Mouse (Mus musculus) CD4-positive, CD25-positive, alpha-beta regulatory T cell, adult 4 months (primary cell): ENCODE measurements at regions not wholly inside any gene's neighbourhood (a gene's known extent, or its start where the extent isn't known, plus 50 kb on each side); places are given as distances from the start of the nearest gene placed in this dataset.

Experiments
- ATAC-seq: one replicate; pipeline ENCODE4 v1.8.0; 2017

- peak; percentile 76 for ATAC-seq
Observed at GRCm38 (mm10) chr15:62209881-62210481, 1287.2 kb upstream of the A1bg start.

DNA sequence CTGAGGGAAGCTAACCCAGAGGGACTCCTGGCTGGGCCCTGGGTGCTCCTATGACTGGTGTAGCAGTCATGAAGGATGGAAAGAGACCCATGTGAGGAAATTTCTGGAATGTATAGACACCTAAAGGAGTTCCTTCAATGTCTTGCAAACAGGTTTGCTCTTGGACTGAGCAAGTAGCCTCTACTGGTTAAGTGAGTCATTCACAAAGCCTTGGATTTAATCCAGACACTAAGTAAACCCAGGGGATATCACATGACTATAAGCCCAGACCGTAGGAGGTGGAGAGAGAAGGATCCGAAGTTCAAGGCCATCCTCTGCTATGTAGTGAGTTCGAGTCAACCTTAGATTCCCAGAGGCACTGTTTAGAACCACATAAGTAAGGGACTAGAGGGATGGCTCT, 1286.5 kb upstream of the A1bg start:
- no peak for ATAC-seq

- ATAC-seq = no peak
Observed at GRCm38 (mm10) chr15:62206502-62206902, 1283.7 kb upstream of the A1bg start.

DNA sequence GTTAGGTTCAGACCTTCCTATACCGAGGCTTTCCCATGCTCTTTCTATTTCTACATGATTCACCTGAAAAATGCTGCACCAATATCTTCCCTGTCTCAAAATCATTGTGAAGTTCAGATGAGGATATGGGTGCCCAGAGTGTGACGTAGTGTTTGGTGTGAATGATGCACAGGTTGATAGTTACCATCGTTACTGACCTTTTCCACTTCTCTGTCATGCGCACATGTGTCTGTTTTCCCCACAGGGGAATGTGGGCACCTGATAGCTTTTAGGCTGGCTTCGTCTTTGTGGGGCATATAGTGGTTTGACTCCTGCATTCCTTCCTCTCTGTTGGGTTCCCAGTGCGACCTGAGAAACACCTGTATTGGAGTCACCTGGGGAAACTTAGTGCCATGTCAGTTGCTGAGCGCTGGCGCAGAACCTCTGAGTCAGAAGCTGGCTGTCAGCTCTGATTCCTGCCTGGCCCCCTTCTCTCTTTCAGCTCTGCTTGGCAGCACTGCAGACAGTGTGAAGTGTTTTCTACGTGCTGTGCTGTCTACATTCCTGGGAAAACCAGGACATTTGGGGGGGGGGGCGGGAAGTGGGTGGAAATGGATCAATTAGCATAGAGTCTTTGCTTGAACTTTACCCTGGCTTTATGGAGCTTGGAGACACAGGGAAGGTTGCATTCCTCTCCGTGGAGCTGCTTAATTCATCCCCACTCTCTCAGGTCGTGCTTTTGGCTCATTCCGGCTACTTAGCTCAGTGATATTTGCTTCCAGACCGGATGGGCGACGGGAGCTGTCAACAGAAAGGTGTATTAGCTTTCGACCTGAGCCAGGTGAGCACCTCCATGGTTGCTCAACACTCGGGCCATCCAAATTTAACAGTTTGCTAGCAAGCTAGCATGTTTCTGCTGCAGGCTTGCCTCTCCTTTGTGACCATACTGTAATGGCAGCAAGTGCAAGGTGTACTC, 1281.4 kb upstream of the A1bg start:
- no peak for ATAC-seq

- no peak for ATAC-seq
Observed at GRCm38 (mm10) chr15:62202781-62203375, 1280.1 kb upstream of the A1bg start.

DNA sequence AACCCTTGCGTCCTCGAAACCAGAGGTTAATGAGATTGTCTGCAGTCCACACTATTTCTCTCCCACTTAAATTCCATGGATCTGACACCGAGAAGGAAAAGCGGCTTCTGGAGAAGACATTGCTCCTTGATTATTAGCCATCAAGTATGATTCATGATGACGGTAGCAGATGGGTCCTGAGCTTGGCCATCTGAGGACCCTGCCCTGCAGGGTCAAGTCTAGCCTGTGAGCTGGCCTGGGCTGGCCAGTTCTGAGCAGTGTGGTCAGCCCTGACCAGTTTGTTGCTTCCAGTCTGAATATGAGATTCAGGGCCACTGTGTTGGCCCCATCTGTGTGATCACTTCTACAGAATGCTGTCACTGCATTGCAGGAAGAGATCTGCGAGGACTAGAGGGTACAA, 1275.9 kb upstream of the A1bg start:
- no peak for ATAC-seq

DNA sequence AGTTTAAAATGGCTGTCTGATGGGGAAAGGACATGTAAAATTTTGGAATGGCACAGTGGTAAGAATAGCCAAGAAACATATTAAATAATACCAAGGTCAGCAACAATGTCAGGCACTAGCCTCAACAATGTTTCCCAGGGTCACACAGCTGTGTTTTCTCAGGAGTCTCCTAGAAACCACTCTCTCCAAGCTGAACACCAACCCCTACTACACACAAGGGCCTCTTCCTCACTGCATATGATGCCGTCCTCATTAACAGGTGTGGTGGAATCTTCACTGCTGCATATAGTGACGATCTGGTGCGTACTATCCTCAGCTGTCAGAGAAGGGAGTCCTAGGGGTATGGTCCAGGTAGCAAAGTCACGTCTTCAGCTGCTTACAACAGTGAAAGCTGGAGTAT, 1275.4 kb upstream of the A1bg start:
- no peak for ATAC-seq

- ATAC-seq = peak; percentile 77
Observed at GRCm38 (mm10) chr15:62195440-62195839, 1272.6 kb upstream of the A1bg start.

- no peak for ATAC-seq
Observed at GRCm38 (mm10) chr15:62192706-62193105, 1269.9 kb upstream of the A1bg start.

DNA sequence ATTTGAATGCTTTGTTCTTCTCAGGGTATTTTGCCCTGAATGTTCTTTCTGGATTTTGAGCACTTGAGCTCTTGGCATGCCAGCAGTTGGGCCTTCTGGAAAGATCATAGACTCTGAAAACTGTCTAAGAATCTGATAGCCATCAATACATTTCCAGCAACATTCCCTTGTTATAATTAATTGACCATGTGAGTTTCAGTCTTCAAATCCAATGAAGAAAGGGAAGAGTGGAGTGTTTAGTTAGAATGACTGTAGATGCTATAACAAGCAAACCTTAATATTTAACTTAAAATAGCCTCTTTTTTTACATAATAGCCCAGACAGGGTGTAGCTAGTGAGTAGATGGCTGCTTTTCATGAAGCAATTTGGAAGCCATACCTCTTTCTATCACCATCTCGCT, 1268.8 kb upstream of the A1bg start:
- ATAC-seq = no peak

- no peak for ATAC-seq
Observed at GRCm38 (mm10) chr15:62190977-62191614, 1268.3 kb upstream of the A1bg start.

- ATAC-seq = peak; percentile 40
Observed at GRCm38 (mm10) chr15:62190224-62190910, 1267.6 kb upstream of the A1bg start.

DNA sequence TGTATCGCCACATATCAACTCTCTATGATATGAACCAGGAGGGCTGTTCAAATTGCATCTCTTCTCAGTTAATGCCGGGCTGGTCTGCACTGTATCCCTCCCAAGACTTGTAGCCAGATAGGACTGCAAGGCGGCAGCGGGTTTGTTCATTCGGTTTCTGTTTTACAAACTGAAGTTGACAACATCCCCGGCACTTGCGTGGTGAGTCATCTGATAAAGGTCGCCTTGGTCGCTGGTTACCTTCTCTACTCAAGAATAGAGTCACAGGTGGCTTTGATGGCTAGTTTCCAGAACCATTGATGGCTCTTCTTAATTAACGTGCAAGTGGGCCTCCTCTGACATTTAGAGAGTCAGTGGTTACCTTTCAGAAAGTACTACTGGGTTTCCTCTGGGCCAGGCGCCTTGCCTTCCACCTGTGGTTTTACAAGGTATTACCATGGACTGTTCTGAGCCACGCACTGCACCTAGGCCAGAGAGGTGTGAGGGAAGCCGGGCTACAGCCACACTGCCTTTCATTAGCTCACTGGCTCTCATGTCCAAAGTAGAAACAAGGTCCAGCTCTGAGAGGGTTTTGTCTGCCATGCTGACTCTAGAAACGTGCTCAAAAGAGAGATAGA, 1266.9 kb upstream of the A1bg start:
- peak; percentile 84 for ATAC-seq

GRCm38 (mm10) chr15:62186548-62186947, 1263.7 kb upstream of the A1bg start:
- ATAC-seq = no peak

- ATAC-seq = no peak
Observed at GRCm38 (mm10) chr15:62183803-62184202, 1261.0 kb upstream of the A1bg start.

- peak; percentile 47 for ATAC-seq
Observed at GRCm38 (mm10) chr15:62181454-62181910, 1258.7 kb upstream of the A1bg start.

DNA sequence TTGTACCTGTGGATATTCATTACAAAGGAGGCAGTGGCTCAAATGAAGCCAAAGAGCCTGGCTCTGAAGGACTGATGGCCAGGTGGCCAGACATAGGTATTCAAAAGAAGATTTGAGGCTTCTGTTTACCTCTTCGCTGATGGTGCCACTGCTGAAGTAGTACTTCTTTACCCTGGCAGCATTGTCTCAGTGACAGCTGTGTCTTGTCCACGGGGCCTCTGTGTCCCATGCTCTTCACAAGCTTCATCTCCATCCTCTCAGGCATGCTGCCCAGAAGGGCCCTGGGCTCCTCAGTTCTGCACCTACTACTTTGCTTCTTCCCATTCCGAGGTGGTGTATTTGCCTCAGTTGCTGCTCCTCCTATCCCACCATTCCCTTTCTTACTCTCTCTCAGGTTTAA, 1257.9 kb upstream of the A1bg start:
- no peak for ATAC-seq

DNA sequence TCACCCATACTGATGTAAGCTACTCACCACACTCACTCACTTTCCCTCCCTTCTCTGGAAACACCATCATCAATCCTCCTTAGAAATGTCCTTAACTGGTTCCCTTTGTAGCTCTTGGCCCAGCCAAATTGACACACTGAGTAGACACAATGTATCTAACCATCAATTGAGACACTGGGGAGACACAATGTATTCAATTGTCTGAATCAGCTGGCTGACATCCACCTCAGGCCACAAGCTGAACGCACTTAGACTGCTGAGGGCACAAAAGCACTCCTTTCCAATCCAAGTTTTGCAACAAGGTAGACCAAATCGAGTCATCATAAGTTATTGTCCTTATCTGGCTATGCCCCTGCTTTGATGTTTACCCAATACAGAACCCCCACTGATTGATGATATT, 1257.0 kb upstream of the A1bg start:
- no peak for ATAC-seq

DNA sequence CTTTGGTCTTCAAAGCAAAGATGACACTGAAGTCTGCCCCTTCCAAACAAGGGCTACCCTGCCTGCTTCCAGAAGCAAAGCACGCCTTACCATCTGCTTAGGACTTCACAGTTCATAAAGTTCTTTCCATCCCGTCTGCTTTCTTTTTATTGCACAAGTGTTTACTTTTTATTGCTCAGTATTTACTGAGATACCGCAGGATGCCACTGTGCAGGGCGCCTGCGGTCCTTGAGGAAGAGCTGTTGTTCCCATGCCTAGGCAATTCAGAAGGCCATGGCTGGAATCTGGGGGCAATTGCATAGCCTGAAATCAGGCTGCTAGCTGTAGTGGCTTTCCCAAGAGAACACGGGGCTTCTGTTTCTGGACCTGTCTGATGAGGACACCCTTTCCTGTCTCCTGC, 1255.8 kb upstream of the A1bg start:
- no peak for ATAC-seq

- peak; percentile 82 for ATAC-seq
Observed at GRCm38 (mm10) chr15:62177768-62178410, 1255.1 kb upstream of the A1bg start.

DNA sequence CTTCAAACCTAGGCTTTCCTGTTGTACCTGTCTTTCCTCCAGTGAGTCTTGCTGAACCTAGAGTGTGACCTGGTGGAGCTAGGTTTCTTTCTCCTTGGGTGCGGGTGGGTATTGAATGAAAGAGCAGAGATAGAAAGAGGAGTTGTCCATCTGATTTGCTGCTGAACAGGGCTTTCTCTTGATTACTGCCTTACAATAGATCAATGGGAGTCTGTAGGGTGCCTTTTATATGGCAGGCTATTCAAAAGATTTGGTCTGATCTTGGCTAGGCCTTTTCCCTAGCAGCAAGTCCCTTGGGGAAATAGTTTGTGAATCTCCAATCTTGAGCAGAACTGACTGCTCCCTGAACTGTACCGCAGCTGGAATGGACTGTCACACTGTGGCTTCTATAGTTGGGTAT, 1253.3 kb upstream of the A1bg start:
- no peak for ATAC-seq
